Mouse (Mus musculus) spleen, embryonic (tissue): ENCODE measurements around the gene Zic3.

Experiments used
- CTCF ChIA-PET: fragments of 350-600 bp; sonication (Branson Sonifier 250); formaldehyde crosslinking; loops from one replicate; lab custom pipeline; 2022; lab: Charles Lee

The Zic3 gene

GRCm38 (mm10) chrX:58041865-58042264 lies 19.4 kb downstream of the Zic3 start:
- CTCF ChIA-PET: no interaction called here

GRCm38 (mm10) chrX:58042512-58042911 lies 20.0 kb downstream of the Zic3 start:
- CTCF ChIA-PET: no interaction called here
